Mouse (Mus musculus) CD4-positive, CD25-positive, alpha-beta regulatory T cell (primary cell): ENCODE results near the gene Snx8. TPM values are rescaled to one million over a fixed set of nuclear protein-coding genes. Genes with fewer than 3 reads are reported as not detected.

Source experiments
- polyA plus RNA-seq: library from polyadenylated mRNA; unstranded; fragments of 100-300 nt; shearing (Covaris generic); gene quantifications from one replicate; pipeline ENCODE4 v1.2.1, GENCODE M21; 2017

Snx8 gene
- 1.4 TPM for polyA plus RNA-seq

DNA sequence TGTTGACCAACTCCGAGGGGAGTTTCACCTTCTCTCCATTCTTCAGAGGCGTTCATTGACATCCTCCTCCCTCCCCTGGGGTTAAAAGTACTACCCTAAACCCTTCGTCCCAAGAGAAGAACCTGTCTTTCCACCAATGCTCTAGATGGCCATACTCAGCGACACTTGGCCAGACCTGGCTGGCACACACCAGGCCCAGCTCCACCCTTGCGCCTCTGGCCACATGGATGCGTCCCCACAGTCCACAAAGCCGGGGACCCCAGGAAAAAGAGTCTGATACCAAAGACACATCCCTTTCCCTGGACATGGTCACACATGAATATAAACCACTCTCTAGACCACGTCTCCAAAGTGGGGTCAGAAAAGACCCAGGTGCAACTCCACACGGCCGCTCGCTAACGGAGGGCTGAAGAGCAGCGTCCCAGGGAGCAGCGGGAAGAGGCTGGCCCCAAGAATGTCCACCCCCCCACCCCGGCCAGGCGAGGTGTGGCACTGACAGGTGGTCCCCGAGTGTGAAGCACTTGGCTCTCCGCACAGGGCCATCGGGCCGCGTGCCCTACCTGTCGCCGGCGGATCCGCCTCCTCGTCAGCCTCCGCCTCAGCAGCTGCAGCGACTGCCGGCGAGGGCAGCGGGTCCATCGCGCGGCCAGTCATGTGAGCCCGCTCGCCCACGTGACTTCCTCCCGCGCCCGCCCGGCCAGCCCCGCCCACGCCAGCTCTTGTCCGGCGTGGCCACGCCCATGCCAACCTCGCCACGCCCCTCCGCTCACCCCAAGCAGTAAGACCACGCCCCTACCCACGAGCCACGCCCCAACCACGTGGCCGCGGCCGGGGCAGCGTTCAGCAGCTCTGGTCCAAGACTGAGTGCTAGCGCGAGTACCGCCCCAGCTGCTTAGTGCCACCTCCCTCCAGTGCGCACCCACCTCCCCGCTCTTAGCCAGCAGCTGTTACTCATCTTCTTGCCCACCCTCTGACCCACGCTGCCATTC lies at the start of gene Snx8:
Gene Snx8, minus strand, starts transcription at position 675 of the 989 bp plus-strand sequence.

DNA sequence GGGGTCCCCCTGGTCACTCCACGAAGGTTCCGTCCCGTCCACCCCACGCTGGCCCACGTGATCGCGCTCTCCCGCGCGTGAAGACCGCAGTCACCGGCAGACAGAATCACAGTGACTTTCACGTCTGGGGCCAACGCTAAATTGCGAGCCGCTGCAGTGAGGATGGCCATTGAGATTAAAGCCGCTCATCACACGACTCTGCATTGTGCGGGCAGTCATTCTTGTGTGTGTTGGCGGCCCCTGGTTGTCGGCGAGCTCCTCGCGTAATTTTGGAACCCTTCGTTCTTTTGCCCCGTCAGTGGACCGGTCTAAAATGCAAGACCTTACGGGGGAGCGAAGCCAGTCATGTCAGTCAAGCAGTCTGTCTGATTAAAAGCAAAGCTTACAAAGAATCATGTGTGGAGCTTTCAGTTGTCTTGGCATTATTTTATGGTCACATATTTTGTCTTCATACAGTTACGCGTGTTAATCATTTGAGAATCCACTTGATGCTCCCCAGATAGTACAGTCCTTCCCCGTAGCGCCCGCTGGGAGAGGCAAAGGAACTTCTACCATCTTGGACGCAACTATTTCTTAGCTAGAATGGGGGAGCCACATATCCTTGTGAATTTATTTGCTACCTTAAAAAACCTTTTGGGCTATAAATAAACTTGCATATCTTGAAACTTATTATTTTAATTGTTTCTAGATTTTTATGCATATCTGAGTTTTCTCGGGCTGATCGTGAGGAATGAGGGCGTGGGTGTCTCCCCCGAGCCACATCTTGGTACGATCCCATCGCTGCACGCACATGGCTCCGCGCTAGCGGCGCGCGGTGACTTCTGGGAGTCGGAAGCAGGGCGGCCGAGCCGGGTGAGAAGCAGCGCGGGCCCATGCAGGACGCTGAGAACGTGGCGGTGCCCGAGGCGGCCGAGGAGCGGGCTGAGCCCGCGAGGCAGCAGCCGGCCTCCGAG lies 29.7 kb upstream of the Snx8 start, which contains the start of gene Eif3b:
Gene Eif3b, plus strand, starts transcription at position 840 of the 953 bp plus-strand sequence.

DNA sequence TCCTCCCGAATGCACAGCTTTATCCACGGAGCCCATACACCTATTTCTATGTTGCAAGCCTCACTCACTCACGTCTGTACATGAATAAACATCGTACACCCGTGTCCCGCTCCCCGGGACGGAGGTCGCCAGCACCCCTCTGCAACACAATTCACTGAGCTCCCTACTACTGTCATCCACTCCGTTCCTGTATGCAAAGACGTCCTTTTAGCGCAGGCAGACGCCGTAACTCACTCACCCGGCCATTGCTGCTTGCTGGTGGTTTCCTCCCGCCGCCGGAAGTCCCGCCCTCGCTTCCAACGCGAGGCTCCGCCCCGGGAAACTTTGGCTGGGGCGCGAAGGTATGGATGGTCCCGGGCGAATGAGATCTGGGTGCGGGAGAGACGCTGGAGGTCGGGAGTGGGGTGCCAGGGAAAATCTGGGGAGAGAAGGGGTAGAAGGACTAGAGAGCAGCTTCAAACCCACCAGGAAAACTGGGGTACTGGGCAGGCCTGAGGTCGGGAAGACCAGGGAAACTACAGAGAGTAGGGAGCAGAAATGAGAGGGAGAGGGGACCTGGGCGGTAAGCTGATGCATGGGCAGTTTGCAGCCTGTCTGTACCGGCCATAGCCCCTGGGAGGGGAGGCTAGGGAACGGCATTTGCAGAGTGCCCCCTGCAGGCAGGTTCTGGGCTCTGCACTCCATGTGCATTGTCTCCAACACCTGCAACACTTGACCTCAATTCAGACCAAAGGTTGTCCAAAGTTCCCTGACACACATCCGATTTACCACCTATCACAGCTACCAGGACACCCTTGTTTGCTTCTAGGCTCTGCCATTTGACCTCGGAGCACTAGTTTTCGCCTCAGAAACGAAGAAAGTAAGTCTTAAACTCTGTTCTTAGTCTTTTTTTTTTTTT lies 57.2 kb downstream of the Snx8 start, which contains the start of gene Mrm2:
Gene Mrm2, minus strand, starts transcription at position 284 of the 898 bp plus-strand sequence.

DNA sequence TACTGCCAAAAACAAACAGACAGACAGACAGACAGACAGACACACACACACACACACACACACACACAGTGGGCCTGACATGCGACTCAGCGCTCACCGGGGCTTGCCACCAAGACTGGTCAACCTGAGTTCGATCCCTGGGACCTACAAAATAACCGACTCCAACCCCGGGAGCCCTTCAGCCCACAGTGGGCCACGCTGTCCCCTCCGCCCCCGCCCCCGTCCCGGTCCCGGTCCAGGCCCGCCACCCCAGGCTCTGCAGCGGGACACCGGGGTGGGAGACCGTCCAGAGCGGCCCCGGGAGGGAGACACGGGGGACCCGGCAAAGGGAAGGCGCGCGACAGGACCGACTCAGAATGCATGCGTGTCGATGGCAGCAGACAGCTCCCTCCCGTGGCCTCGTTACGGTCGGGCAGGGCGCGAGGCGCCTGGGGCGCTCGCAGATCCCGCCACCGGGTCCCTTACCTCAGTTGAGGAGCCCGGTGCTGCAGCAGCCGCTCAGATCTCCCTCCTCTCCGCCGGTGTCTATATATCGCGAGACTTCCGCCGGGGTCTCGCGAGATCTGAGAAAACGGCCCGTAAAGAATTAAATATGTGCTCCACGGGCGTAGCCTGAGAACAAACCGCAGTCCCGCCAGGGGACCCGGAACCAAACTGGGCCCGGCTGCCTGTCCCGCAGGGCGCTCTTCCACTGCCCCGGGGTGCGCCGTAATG lies 67.9 kb downstream of the Snx8 start, which contains the start of the genes Mad1l1 and Nudt1:
Gene Mad1l1, minus strand, starts transcription at position 511 of the 714 bp plus-strand sequence.
Gene Nudt1, plus strand, starts transcription at position 615 of the 714 bp plus-strand sequence.

Other genes with a start within 250 kb of the Snx8 start
- 29.0 TPM for gene Mad1l1, start 67.7 kb downstream of the Snx8 start, polyA plus RNA-seq
- 20.0 TPM for gene Nudt1, start 67.6 kb downstream of the Snx8 start, polyA plus RNA-seq
- gene Mrm2, start 57.4 kb downstream of the Snx8 start, polyA plus RNA-seq, result 15.9 TPM
- gene Eif3b, start 30.1 kb upstream of the Snx8 start, polyA plus RNA-seq, result 225 TPM
- gene Gm4869, start 56.4 kb upstream of the Snx8 start, polyA plus RNA-seq, result not detected
- gene Chst12, start 116.3 kb upstream of the Snx8 start, polyA plus RNA-seq, result 42.8 TPM
- gene Grifin, start 175.8 kb upstream of the Snx8 start, polyA plus RNA-seq, result 4.6 TPM
- 335 TPM for gene Lfng, start 218.1 kb upstream of the Snx8 start, polyA plus RNA-seq